Mouse (Mus musculus) heart, adult 2 months (tissue): ENCODE measurements at regions not wholly inside any gene's neighbourhood (a gene's known extent, or its start where the extent isn't known, plus 50 kb on each side); places are given as distances from the start of the nearest gene placed in this dataset.

ENCODE experiments used
- CTCF ChIP-seq: fragments of 200-600 bp; IDR thresholded peaks from 2 replicates; pipeline ENCODE4 v1.8.1; 2022; ENCODE audit warnings: antibody characterized with exemption, mild to moderate bottlenecking, moderate library complexity
- POLR2A ChIP-seq: fragments of 200-500 bp; IDR thresholded peaks from 2 replicates; pipeline ENCODE4 v1.6.1; 2011; ENCODE audit warnings: mild to moderate bottlenecking, low read depth, low read length, control low read depth; ENCODE audit not compliant: insufficient read depth

GRCm38 (mm10) chr16:12772535-12772934, 336.9 kb upstream of the Ercc4 start:
- TF ChIP-seq POLR2A (no peak), CTCF (no peak)
